In the genomic region with DNA sequence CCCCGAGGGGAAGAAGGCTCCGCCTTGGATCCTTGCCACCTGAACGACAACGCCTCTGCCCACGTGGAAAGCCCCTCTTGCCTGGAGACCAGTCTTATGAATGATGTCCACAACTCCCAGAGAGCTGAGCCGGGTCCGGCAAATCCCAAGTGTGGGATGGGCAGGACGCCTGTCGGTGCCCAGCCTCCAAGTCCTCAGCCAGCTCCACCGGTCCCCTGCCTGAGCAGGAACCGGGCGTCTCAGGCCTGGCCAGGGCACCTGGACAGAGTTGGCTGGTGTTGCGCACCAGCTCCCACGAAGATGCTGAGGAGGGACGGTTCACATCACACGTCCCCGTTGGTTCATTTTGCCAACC, we compare ENCODE assay signal across 20 mouse cellular contexts. TPM values are rescaled to one million over a fixed set of nuclear protein-coding genes. Genes with fewer than 3 reads are reported as not detected.
A peak's percentile ranks its signal among the peaks of the same experiment; 100 is the strongest.
DNase-seq lines count a peak whose midpoint lies in the region; ATAC-seq lines count a peak whose summit lies in the region.
"Had no signal": no experiment of that assay in that cellular context is flagged by ENCODE, and none has a peak within 500 bp of the region (broad histone marks: within the 10 kb centered on the region; RNA-seq: fewer than 3 reads in every experiment).

No protein-coding gene starts in this region.

- H3K27ac ChIP-seq in hindbrain, embryonic 11.5 days (ENCODE audit: low read depth, low read length) = no peak overlapping the region
- H3K27ac ChIP-seq in hindbrain, embryonic 14.5 days = no peak overlapping the region
- no peak overlapping the region for H3K27ac ChIP-seq in forebrain, embryonic 15.5 days (replicated peaks)
- no peak overlapping the region for H3K27ac ChIP-seq in midbrain, embryonic 16.5 days (ENCODE audit: low read length)
- H3K27ac ChIP-seq in heart, embryonic 12.5 days (ENCODE audit: poor library complexity, severe bottlenecking) = no peak overlapping the region
- H3K27ac ChIP-seq: embryonic facial prominence, embryonic 15.5 days; intestine, embryonic 15.5 days; limb, embryonic 13.5 days; macrophage; stomach, embryonic 15.5 days had no signal

- H3K36me3 ChIP-seq in hindbrain, embryonic 11.5 days (ENCODE audit: control insufficient read depth, insufficient read depth, low read length) = no peaks in the 10 kb centered on the region
- H3K36me3 ChIP-seq in hindbrain, embryonic 14.5 days (replicated peaks; ENCODE audit: control insufficient read depth, insufficient read depth) = no peaks in the 10 kb centered on the region
- H3K36me3 ChIP-seq in forebrain, embryonic 15.5 days = no peaks in the 10 kb centered on the region
- H3K36me3 ChIP-seq in midbrain, embryonic 16.5 days (ENCODE audit: control insufficient read depth, insufficient read depth, low read length) = no peaks in the 10 kb centered on the region
- no peaks in the 10 kb centered on the region for H3K36me3 ChIP-seq in heart, embryonic 12.5 days
- H3K36me3 ChIP-seq: embryonic facial prominence, embryonic 15.5 days; G1E; intestine, embryonic 15.5 days; limb, embryonic 13.5 days; stomach, embryonic 15.5 days had no signal

- no peak for ATAC-seq in hindbrain, embryonic 11.5 days (ENCODE audit: low FRiP score)
- no peak for ATAC-seq in hindbrain, embryonic 14.5 days (ENCODE audit: low FRiP score)
- ATAC-seq in forebrain, embryonic 15.5 days (replicated peaks) = peak; percentile 65
- 0 out of 2 replicates have a peak, but pooled peaks have one; percentile 51 for ATAC-seq in midbrain, embryonic 16.5 days
- ATAC-seq in heart, embryonic 12.5 days (ENCODE audit: insufficient number of reproducible peaks, low FRiP score) = no peak
- no peak for ATAC-seq in granulocyte monocyte progenitor cell, adult 5-6 weeks (replicated peaks; ENCODE audit: poor library complexity, severe bottlenecking)
- ATAC-seq: intestine, embryonic 15.5 days; liver, postnatal 0 days had no signal

- WGBS in hindbrain, embryonic 11.5 days = 2% methylated on average over 17 of the region's 17 CpGs
- 4% methylated on average over 17 of the region's 17 CpGs for WGBS in hindbrain, embryonic 14.5 days
- WGBS in forebrain, embryonic 15.5 days = 3% methylated on average over 17 of the region's 17 CpGs
- 3% methylated on average over 17 of the region's 17 CpGs for WGBS in midbrain, embryonic 16.5 days
- 1% methylated on average over 17 of the region's 17 CpGs for WGBS in heart, embryonic 12.5 days

- H3K4me3 ChIP-seq in hindbrain, embryonic 11.5 days (ENCODE audit: low read depth, low read length) = no peak overlapping the region
- no peak overlapping the region for H3K4me3 ChIP-seq in hindbrain, embryonic 14.5 days (replicated peaks; ENCODE audit: low read length)
- no peak overlapping the region; the same call in 1 of the 2 replicates for H3K4me3 ChIP-seq in forebrain, embryonic 15.5 days
- no peak overlapping the region for H3K4me3 ChIP-seq in midbrain, embryonic 16.5 days (ENCODE audit: low read depth, low read length)
- H3K4me3 ChIP-seq in heart, embryonic 12.5 days = no peak overlapping the region
- H3K4me3 ChIP-seq: embryonic facial prominence, embryonic 15.5 days; intestine, embryonic 15.5 days; stomach, embryonic 15.5 days had no signal

- H3K9ac ChIP-seq in hindbrain, embryonic 11.5 days (ENCODE audit: low read depth, low read length) = no peak overlapping the region
- no peak overlapping the region for H3K9ac ChIP-seq in hindbrain, embryonic 14.5 days
- H3K9ac ChIP-seq in forebrain, embryonic 15.5 days (replicated peaks) = no peak overlapping the region
- no peak overlapping the region for H3K9ac ChIP-seq in midbrain, embryonic 16.5 days (ENCODE audit: low read depth, low read length)
- no peak overlapping the region for H3K9ac ChIP-seq in heart, embryonic 12.5 days
- H3K9ac ChIP-seq: embryonic facial prominence, embryonic 15.5 days; intestine, embryonic 15.5 days; limb, embryonic 13.5 days; liver, postnatal 0 days; stomach, embryonic 15.5 days had no signal

- H3K4me2 ChIP-seq in hindbrain, embryonic 11.5 days (replicated peaks; ENCODE audit: low read depth, low read length) = no peak overlapping the region
- no peak overlapping the region for H3K4me2 ChIP-seq in hindbrain, embryonic 14.5 days (replicated peaks)
- H3K4me2 ChIP-seq in forebrain, embryonic 15.5 days (replicated peaks) = peak overlapping the region; percentile 46
- no peak overlapping the region for H3K4me2 ChIP-seq in midbrain, embryonic 16.5 days (ENCODE audit: low read length)
- no peak overlapping the region for H3K4me2 ChIP-seq in heart, embryonic 12.5 days
- H3K4me2 ChIP-seq: embryonic facial prominence, embryonic 15.5 days; intestine, embryonic 15.5 days; stomach, embryonic 15.5 days had no signal

- peaks cover 10% of the 10 kb centered on the region; the same call in 1 of the 2 replicates for H3K4me1 ChIP-seq in hindbrain, embryonic 11.5 days (replicated peaks; ENCODE audit: control insufficient read depth, insufficient read depth, low read length)
- H3K4me1 ChIP-seq in hindbrain, embryonic 14.5 days (replicated peaks; ENCODE audit: control insufficient read depth, insufficient read depth, low read length) = peaks cover 4% of the 10 kb centered on the region; the same call in 1 of the 2 replicates
- peaks cover 38% of the 10 kb centered on the region for H3K4me1 ChIP-seq in forebrain, embryonic 15.5 days
- peaks cover 8% of the 10 kb centered on the region for H3K4me1 ChIP-seq in midbrain, embryonic 16.5 days (ENCODE audit: control insufficient read depth, insufficient read depth, low read length)
- peaks cover 15% of the 10 kb centered on the region for H3K4me1 ChIP-seq in heart, embryonic 12.5 days (replicated peaks)
- H3K4me1 ChIP-seq: stomach, embryonic 15.5 days had no signal

- DNase-seq in hindbrain, embryonic 11.5 days (ENCODE audit: low spot score) = peak; percentile 45
- no peak for DNase-seq in hindbrain, embryonic 14.5 days (ENCODE audit: low spot score)
- DNase-seq in embryo, embryonic 11 days = peak; percentile 25
- DNase-seq in layer of hippocampus, postnatal 25 days (ENCODE audit: extremely low spot score in 1 of 2, low spot score in 1 of 2) = no peak
- DNase-seq: adrenal gland, postnatal 10 days; cerebellum, postnatal 25 days; kidney, postnatal 25 days; liver, postnatal 0 days had no signal

- H3K27me3 ChIP-seq in hindbrain, embryonic 11.5 days (ENCODE audit: control insufficient read depth, insufficient read depth, low read length) = peaks cover 65% of the 10 kb centered on the region
- peaks cover 88% of the 10 kb centered on the region for H3K27me3 ChIP-seq in hindbrain, embryonic 14.5 days (ENCODE audit: control insufficient read depth, insufficient read depth, low read length)
- H3K27me3 ChIP-seq in forebrain, embryonic 15.5 days = peaks cover 80% of the 10 kb centered on the region
- H3K27me3 ChIP-seq in midbrain, embryonic 16.5 days (ENCODE audit: control insufficient read depth, insufficient read depth, low read depth, low read length) = peaks cover 71% of the 10 kb centered on the region
- peaks cover 86% of the 10 kb centered on the region for H3K27me3 ChIP-seq in heart, embryonic 12.5 days (replicated peaks)

- H3K9me3 ChIP-seq in hindbrain, embryonic 11.5 days (ENCODE audit: control insufficient read depth, low read length) = no peaks in the 10 kb centered on the region
- no peaks in the 10 kb centered on the region for H3K9me3 ChIP-seq in hindbrain, embryonic 14.5 days (ENCODE audit: control insufficient read depth, low read length)
- no peaks in the 10 kb centered on the region for H3K9me3 ChIP-seq in forebrain, embryonic 15.5 days
- H3K9me3 ChIP-seq in midbrain, embryonic 16.5 days (replicated peaks; ENCODE audit: control insufficient read depth, low read length, poor library complexity, severe bottlenecking) = no peaks in the 10 kb centered on the region
- no peaks in the 10 kb centered on the region for H3K9me3 ChIP-seq in heart, embryonic 12.5 days (replicated peaks)
- H3K9me3 ChIP-seq: embryonic facial prominence, embryonic 15.5 days; G1E; intestine, embryonic 15.5 days; limb, embryonic 13.5 days; stomach, embryonic 15.5 days had no signal

RNA-seq across cellular contexts. Expression of a gene that starts 10.1 kb away (rescaled TPM):
- polyA plus RNA-seq in hindbrain, embryonic 11.5 days (2014; fragmentation: Nextera tagmentation; extraction: Ambion mirVana) = 5.5 and 6.0 TPM in 2 replicates
- 0.37 TPM in 1 of 2 replicates, not detected in the other for polyA plus RNA-seq in hindbrain, embryonic 14.5 days (2014; fragmentation: Nextera tagmentation; extraction: Ambion mirVana)
- polyA plus RNA-seq in forebrain, embryonic 15.5 days (2015; fragmentation: Nextera tagmentation; extraction: Ambion mirVana) = 7.2 and 7.5 TPM in 2 replicates
- 0.16 and 0.18 TPM in 2 replicates for polyA plus RNA-seq in midbrain, embryonic 16.5 days (2015; fragmentation: Nextera tagmentation; extraction: Ambion mirVana)
- not detected in 2 replicates for polyA plus RNA-seq in heart, embryonic 12.5 days (2016; fragmentation: Nextera tagmentation; extraction: Ambion mirVana)
- total RNA-seq in granulocyte monocyte progenitor cell, adult 5-6 weeks (2014; fragmentation: Nextera tagmentation) = not detected in 2 replicates
- total RNA-seq in granulocyte monocyte progenitor cell, adult 5-6 weeks (2017) = not detected in 2 replicates
- under 1 TPM; 0.39 to 0.59 TPM for total RNA-seq in layer of hippocampus, postnatal 25 days (2021)
- total RNA-seq: adrenal gland, postnatal 10 days; G1E had no signal
- polyA plus RNA-seq: embryonic facial prominence, embryonic 15.5 days; G1E; gonadal fat pad, adult 2 months; heart, postnatal 0 days; intestine, embryonic 15.5 days; limb, embryonic 13.5 days; liver, postnatal 0 days; macrophage; stomach, embryonic 15.5 days had no signal

RNA-seq across cellular contexts. Expression of a gene that starts 40.9 kb away (rescaled TPM):
- polyA plus RNA-seq in hindbrain, embryonic 11.5 days (2014; fragmentation: Nextera tagmentation; extraction: Ambion mirVana) = 50.9 and 52.3 TPM in 2 replicates
- 47.2 and 47.4 TPM in 2 replicates for polyA plus RNA-seq in hindbrain, embryonic 14.5 days (2014; fragmentation: Nextera tagmentation; extraction: Ambion mirVana)
- 39.2 TPM in 2 replicates for polyA plus RNA-seq in forebrain, embryonic 15.5 days (2015; fragmentation: Nextera tagmentation; extraction: Ambion mirVana)
- polyA plus RNA-seq in midbrain, embryonic 16.5 days (2015; fragmentation: Nextera tagmentation; extraction: Ambion mirVana) = 26.2 and 28.1 TPM in 2 replicates
- polyA plus RNA-seq in heart, embryonic 12.5 days (2016; fragmentation: Nextera tagmentation; extraction: Ambion mirVana) = 39.9 and 40.5 TPM in 2 replicates
- 14.2 and 42.0 TPM in 2 replicates for total RNA-seq in granulocyte monocyte progenitor cell, adult 5-6 weeks (2014; fragmentation: Nextera tagmentation)
- 40.3 and 58.9 TPM in 2 replicates for total RNA-seq in granulocyte monocyte progenitor cell, adult 5-6 weeks (2017)
- 10 to 100 TPM; 21.4 to 26.1 TPM for total RNA-seq in layer of hippocampus, postnatal 25 days (2021)

Comparison
In these comparisons a context has a peak if more than half of its experiments do, and no peak if none do; other contexts are left out.
1. DNase-seq: peak in hindbrain, embryonic 11.5 days (single experiment) and embryo, embryonic 11 days (single experiment); none in hindbrain, embryonic 14.5 days (single experiment) and layer of hippocampus, postnatal 25 days (0 of 2).
2. ATAC-seq: peak in forebrain, embryonic 15.5 days (single experiment) and midbrain, embryonic 16.5 days (single experiment); none in hindbrain, embryonic 11.5 days (single experiment), hindbrain, embryonic 14.5 days (single experiment), heart, embryonic 12.5 days (single experiment) and granulocyte monocyte progenitor cell, adult 5-6 weeks (single experiment).